Mouse (Mus musculus) thymus, adult 2 months (tissue): ENCODE measurements around the gene Rab43. TPM values are rescaled to one million over a fixed set of nuclear protein-coding genes. Genes with fewer than 3 reads are reported as not detected.

Source experiments
- DNase-seq: peaks from one replicate; pipeline ENCODE4 v3.0.0; 2021
- H3K27ac ChIP-seq: fragments of 200-500 bp; 2 replicates; pipeline ENCODE4 v1.5.1; 2012; ENCODE audit warnings: low read length, control low read depth; ENCODE audit not compliant: control insufficient read depth, insufficient read depth
- H3K27me3 ChIP-seq: fragments of 200-500 bp; 2 replicates; pipeline ENCODE4 v1.6.1; 2012; ENCODE audit warnings: mild to moderate bottlenecking, low read length, moderate library complexity, mixed read lengths; ENCODE audit not compliant: control insufficient read depth, insufficient read depth
- H3K36me3 ChIP-seq: fragments of 200-500 bp; 2 replicates; pipeline ENCODE4 v1.6.1; 2012; ENCODE audit warnings: mild to moderate bottlenecking, low read length, moderate library complexity; ENCODE audit not compliant: control insufficient read depth, insufficient read depth
- H3K4me1 ChIP-seq: fragments of 200-500 bp; replicated peaks from 2 replicates; pipeline ENCODE4 v1.6.1; 2012; ENCODE audit warnings: low read length; ENCODE audit not compliant: control insufficient read depth, insufficient read depth
- H3K4me3 ChIP-seq: fragments of 200-500 bp; 2 replicates; pipeline ENCODE4 v1.5.1; 2012; ENCODE audit warnings: mild to moderate bottlenecking, low read length, control low read depth, moderate library complexity; ENCODE audit not compliant: control insufficient read depth, insufficient read depth
- CTCF ChIP-seq: fragments of 200-500 bp; IDR thresholded peaks from 2 replicates; pipeline ENCODE4 v1.5.1; 2012; ENCODE audit warnings: mild to moderate bottlenecking, control low read depth, low read length, moderate library complexity, borderline replicate concordance; ENCODE audit not compliant: control insufficient read depth, poor library complexity, insufficient read depth; ENCODE audit errors: extremely low read depth
- POLR2A ChIP-seq: fragments of 200-500 bp; IDR thresholded peaks from 2 replicates; pipeline ENCODE4 v1.6.1; 2012; ENCODE audit warnings: mild to moderate bottlenecking, low read length, control low read depth, moderate library complexity; ENCODE audit not compliant: control insufficient read depth, poor library complexity, insufficient read depth; ENCODE audit errors: extremely low read depth
- WGBS: fragments of 180-500 bp; shearing (Covaris S2); methylation state at CpG from one replicate; pipeline ENCODE4 v1.1.7; 2018; 5-methylcytosine and 5-hydroxymethylcytosine counted together
- polyA plus RNA-seq: library from polyadenylated mRNA; depleted of rRNA; stranded (reverse); fragments of >200 nt; gene quantifications from 2 replicates; pipeline ENCODE4 v1.2.3, GENCODE M21; 2012

Rab43 gene
- polyA plus RNA-seq, 1 experiment = 56.0 TPM

DNA sequence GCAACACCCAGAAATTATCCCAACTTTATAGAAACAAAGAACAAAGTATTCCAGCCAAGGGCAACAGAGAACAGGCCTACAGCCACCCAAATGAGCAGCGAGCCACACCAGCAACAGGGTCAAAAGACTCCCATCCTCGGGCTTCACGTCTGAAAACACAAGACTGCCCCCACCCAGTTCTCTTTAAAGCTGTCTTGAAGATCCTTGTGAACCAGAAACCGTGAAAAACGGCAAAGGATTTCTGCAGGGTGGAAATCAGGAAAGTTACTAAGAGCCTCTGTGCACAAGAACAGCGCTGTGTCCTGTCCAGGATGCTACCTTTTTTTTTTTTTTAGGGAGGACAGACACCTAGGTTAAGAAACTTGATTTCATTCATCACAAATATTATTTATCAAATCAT, 1.7 kb downstream of the Rab43 start:
- H3K36me3 ChIP-seq = no peaks in the 10 kb centered on the region
- peak overlapping the region; percentile 80 for H3K4me3 ChIP-seq
- no peak overlapping the region for H3K27ac ChIP-seq
- WGBS = 17% methylated on average over 6 of the region's 6 CpGs
- no peaks in the 10 kb centered on the region for H3K27me3 ChIP-seq
- peaks cover 15% of the 10 kb centered on the region for H3K4me1 ChIP-seq
- DNase-seq = no peak
- no peak for TF ChIP-seq CTCF

DNA sequence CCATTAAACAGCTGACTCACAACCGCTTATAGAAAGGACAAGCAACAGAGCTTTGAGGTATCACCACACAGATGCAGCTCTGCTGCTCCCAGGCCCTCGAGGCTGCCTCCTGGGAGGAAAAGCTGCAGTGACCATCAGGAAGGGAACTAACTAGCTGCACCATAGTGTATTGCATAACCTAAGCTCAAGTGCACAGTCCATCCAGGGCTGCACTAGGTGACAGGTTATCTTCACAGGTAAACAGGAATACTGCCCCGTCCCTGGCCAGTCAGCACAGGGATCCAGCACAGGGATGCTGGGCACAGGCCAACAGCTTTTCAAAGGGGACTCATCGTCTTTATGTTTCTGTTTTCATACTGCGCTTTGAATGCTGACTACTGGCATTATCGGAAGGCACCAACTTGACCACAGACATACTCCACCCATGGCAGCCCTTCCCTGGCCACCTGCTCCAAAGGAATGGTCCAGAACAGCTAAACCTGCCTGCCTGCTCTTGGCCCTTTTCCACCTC, 2.3 kb downstream of the Rab43 start:
- peaks cover 15% of the 10 kb centered on the region for H3K4me1 ChIP-seq
- peak overlapping the region; percentile 23; the same call in 1 of the 2 replicates for H3K27ac ChIP-seq
- WGBS = 74% methylated on average over 6 of the region's 6 CpGs
- no peaks in the 10 kb centered on the region for H3K36me3 ChIP-seq
- H3K27me3 ChIP-seq = no peaks in the 10 kb centered on the region
- no peak for TF ChIP-seq POLR2A
- no peak for TF ChIP-seq CTCF
- DNase-seq = no peak
- no peak overlapping the region for H3K4me3 ChIP-seq

DNA sequence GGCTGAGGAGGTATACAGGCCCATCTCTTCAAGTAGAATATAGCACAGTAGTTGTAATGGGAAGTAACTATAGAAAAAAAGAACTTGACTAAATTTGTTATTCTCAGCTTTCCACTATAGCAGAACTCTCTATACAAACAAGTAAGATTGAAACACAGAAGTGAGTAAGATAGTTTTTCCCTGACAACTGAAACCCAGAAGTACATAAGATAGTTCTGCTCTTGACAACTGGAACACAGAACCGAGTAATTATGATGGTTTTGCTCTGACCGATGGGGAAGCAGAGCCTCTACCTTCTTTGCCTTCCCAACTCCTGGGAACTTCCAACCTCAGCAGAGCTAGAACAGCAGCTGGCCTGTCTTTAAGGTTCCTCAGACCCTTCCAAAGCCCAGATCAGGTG, 2.8 kb downstream of the Rab43 start:
- Histone ChIP-seq H3K4me1 (peaks cover 15% of the 10 kb centered on the region), H3K36me3 (no peaks in the 10 kb centered on the region), H3K27ac (no peak overlapping the region), H3K27me3 (no peaks in the 10 kb centered on the region), H3K4me3 (no peak overlapping the region)
- WGBS = 70% methylated on average over 2 of the region's 2 CpGs
- TF ChIP-seq CTCF = no peak
- TF ChIP-seq POLR2A = no peak
- no peak for DNase-seq

DNA sequence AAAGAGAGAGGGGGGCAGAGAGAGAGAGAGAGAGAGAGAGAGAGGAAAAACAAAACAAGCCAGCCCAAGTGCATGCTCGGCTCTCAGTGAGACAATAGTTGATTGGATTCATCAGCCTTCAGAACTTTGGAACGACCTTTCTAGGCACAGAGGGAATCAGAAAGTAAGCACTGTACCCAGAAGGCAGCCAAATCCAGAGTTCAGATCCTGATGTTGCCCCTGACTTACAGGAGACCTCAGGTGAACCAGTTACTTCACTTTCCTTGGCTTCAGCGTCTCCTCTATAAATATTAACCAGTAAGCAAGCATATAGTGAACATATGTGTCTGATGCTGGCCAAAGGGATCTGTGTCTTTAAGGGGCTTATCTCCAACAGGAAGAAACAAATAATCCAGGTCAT, 3.4 kb downstream of the Rab43 start:
- 88% methylated on average over 3 of the region's 3 CpGs for WGBS
- no peak for DNase-seq
- Histone ChIP-seq H3K4me3 (no peak overlapping the region), H3K4me1 (peaks cover 15% of the 10 kb centered on the region), H3K27ac (no peak overlapping the region), H3K36me3 (no peaks in the 10 kb centered on the region), H3K27me3 (no peaks in the 10 kb centered on the region)
- TF ChIP-seq CTCF = no peak
- TF ChIP-seq POLR2A = no peak

DNA sequence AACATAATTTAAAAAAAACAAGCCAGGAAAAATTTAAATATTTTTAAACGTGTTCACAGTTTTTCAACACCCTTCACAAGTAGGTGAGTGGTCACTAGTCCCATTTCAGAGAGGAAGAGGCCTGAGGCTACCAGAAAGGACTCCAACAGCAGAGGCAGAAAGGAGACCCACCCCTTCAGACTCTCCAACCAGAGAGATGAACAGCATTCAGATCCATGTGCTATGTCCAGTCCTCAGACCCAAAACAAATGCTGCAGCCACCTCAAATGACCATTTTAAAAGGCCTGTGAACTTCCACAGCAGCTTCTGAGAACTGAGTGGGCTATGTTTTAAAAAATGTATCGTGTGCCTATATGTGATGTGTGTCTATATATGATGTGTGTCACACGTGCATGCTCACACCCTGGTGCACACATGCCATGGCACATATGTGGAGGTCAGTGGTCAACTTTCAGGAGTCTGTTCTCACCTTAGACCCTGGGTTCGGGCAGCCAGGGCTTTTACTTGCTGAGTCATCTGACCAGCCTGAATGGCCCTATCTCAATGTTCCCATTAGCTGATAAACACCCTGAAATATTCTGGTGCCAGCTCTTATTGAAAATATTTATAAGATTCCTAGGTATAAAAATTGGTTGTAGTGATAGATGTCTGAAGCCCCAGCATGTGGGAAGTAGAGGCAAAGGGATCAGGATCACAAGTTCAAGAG, 4.1 kb downstream of the Rab43 start:
- Histone ChIP-seq H3K36me3 (no peaks in the 10 kb centered on the region), H3K4me3 (no peak overlapping the region), H3K4me1 (peaks cover 15% of the 10 kb centered on the region), H3K27me3 (no peaks in the 10 kb centered on the region), H3K27ac (no peak overlapping the region)
- 86% methylated on average over 4 of the region's 4 CpGs for WGBS
- DNase-seq = no peak
- TF ChIP-seq POLR2A (no peak), CTCF (no peak)

DNA sequence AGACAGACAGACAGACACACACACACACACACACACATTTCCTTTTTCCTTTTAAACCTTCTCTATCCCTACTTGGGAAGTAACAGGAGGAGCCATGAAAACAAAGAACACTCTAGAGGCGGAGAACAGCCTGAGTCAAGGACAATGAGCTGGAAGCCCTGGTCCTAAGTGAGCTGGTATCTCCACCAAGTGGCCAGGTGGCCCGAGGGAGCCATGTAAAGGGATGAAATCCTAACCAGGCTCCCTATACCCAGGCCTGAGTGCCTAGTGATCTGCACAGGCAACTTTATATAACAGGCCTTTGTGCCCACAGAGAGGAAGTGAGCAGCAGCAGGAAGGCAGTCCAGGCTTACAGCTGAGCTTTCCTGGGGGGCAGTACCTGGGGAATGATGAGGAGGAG, 5.1 kb downstream of the Rab43 start:
- 47% methylated on average over 2 of the region's 2 CpGs for WGBS
- TF ChIP-seq CTCF = no peak
- no peak for TF ChIP-seq POLR2A
- H3K4me1 ChIP-seq = peaks cover 11% of the 10 kb centered on the region
- H3K27ac ChIP-seq = no peak overlapping the region
- H3K27me3 ChIP-seq = no peaks in the 10 kb centered on the region
- DNase-seq = no peak
- no peaks in the 10 kb centered on the region for H3K36me3 ChIP-seq
- no peak overlapping the region for H3K4me3 ChIP-seq

DNA sequence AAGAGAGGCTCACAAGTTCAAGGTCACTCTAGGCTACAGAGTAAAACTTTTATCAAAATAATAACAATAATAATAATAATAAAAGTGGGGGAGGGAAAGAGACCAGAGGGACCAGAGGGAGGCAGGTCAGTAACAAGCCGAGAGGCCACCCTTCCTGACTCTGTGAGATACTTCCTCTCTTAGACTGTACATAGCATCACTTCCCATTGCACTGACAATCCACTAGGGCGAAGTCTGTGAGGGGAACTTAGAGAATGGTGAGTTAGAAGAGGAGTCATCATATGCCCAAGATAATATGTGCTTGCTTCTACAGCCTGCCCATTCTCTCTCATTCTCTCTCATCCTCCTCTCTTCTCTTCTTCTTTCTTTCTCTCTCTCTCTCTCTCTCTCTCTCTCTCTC, 5.9 kb downstream of the Rab43 start:
- no peak overlapping the region for H3K4me3 ChIP-seq
- peaks cover 11% of the 10 kb centered on the region for H3K4me1 ChIP-seq
- no peak overlapping the region for H3K27ac ChIP-seq
- no peaks in the 10 kb centered on the region for H3K27me3 ChIP-seq
- WGBS = 46% methylated on average over 2 of the region's 2 CpGs
- H3K36me3 ChIP-seq = no peaks in the 10 kb centered on the region
- TF ChIP-seq CTCF = no peak
- no peak for TF ChIP-seq POLR2A
- DNase-seq = no peak
